Mouse (Mus musculus) heart, postnatal 0 days (tissue): ENCODE measurements around the gene 2210016F16Rik.

ENCODE experiments used
- CTCF ChIP-seq: IDR thresholded peaks from 2 replicates; pipeline ENCODE4 v1.5.1; 2016; ENCODE audit warnings: antibody characterized with exemption, control low read depth, low read depth
- EP300 ChIP-seq: IDR thresholded peaks from 2 replicates; pipeline ENCODE4 v1.6.1; 2016; ENCODE audit warnings: antibody characterized with exemption, low read depth

GRCm38 (mm10) chr13:58358629-58359303 lies 26.3 kb downstream of the 2210016F16Rik start, which contains the start of gene Kif27:
- TF ChIP-seq CTCF (no peak), EP300 (no peak)
